Mouse (Mus musculus) E14TG2a.4 (cell line): ENCODE results near the gene Ubl4b.

Experiments
- H3K27me3 ChIP-seq: 2 replicates; pipeline ENCODE4 v1.6.1; 2014; ENCODE audit warnings: low read length, control low read depth; ENCODE audit not compliant: insufficient read depth
- H3K36me3 ChIP-seq: 2 replicates; pipeline ENCODE4 v1.6.1; 2014; ENCODE audit warnings: low read length, control low read depth; ENCODE audit not compliant: insufficient read depth
- H3K4me1 ChIP-seq: replicated peaks from 2 replicates; pipeline ENCODE4 v1.6.1; 2014; ENCODE audit warnings: low read depth, low read length, control low read depth
- H3K4me3 ChIP-seq: replicated peaks from 2 replicates; pipeline ENCODE4 v1.5.1; 2014; ENCODE audit warnings: mild to moderate bottlenecking, low read length
- H3K9me3 ChIP-seq: 2 replicates; pipeline ENCODE4 v1.6.1; 2014; ENCODE audit warnings: low read length, control low read depth
- CTCF ChIP-seq: conservative IDR thresholded peaks from 2 replicates; pipeline ENCODE4 v1.5.1; 2014; ENCODE audit warnings: low read length
- NANOG ChIP-seq: IDR thresholded peaks from 2 replicates; pipeline ENCODE4 v1.6.1; 2014; ENCODE audit warnings: borderline replicate concordance, low read length, mixed read lengths
- POU5F1 ChIP-seq: IDR thresholded peaks from 2 replicates; pipeline ENCODE4 v1.6.1; 2014; ENCODE audit warnings: low read length, borderline replicate concordance

Gene Ubl4b

DNA sequence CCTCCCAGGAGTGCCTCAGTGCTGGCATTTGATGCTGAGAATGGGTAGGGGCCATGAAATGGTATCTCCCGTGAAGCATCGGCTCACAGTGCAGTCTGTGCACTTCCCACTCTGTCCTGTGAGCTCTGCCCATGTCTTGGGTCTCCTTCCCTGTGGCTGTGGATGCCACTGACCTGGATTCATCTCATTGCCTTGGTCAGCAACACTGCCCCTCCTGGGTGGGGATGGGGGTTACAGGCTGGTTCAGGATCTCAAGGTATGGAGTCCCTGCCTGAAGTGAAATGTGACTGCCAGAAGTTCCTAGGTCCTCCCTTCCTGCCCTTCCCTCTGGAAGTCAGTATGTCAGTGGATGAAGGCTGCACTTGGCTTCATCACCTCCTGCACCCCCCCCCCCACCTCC is 7.2 kb upstream of the Ubl4b start:
- H3K27me3 ChIP-seq, result peaks cover 22% of the 10 kb centered on the region
- H3K36me3 ChIP-seq, result no peaks in the 10 kb centered on the region
- no peak overlapping the region for H3K4me3 ChIP-seq
- no peaks in the 10 kb centered on the region for H3K9me3 ChIP-seq
- TF ChIP-seq CTCF (0 out of 2 replicates have a peak, but pooled peaks have one; percentile 12), NANOG (no peak)
- H3K4me1 ChIP-seq, result peaks cover 3% of the 10 kb centered on the region; the same call in 1 of the 2 replicates

DNA sequence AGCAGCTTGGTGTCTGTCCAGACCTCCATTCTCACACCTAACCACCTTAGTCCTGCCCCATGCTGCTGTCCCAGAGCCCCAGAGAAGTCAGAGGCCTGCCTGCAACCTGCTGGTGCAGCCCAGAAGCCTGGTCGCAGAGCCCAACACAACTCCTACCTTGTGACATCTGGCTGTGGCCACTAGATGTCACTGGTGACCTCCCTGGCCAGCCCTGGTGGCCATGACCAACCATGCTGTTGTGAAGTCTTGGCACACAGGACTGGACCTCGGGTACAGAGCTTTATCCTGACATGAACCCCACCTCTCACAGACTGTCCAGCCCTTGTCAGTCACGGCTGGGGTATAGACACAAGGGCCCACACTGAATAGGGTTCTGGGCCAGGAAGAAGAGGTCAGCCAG is 4.3 kb upstream of the Ubl4b start:
- Histone ChIP-seq H3K9me3 (no peaks in the 10 kb centered on the region), H3K36me3 (no peaks in the 10 kb centered on the region), H3K27me3 (peaks cover 6% of the 10 kb centered on the region; the same call in 1 of the 2 replicates), H3K4me1 (peaks cover 3% of the 10 kb centered on the region; the same call in 1 of the 2 replicates), H3K4me3 (no peak overlapping the region)
- TF ChIP-seq CTCF (peak; percentile 33), NANOG (no peak)

DNA sequence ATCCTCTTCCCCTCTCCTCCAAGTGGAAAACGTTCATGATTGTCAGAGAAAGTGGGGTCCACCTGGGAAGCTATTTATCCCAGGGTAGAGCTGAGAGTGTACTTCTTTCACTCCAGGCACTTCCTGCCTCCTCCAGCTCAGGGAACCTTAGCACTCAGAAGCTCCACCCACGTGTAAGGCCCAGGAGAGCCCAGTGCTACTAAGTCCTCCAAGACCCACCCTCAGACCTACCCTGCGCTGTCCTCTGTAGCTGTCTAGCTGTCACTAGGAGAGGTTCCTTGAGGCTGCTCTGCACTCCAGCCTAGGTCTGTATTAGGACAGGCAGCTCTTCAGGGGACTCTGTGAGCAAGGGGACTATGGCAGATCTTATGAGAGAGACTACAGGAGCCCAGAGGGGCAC is 3.9 kb upstream of the Ubl4b start:
- TF ChIP-seq CTCF, result no peak
- no peak for TF ChIP-seq POU5F1
- TF ChIP-seq NANOG, result no peak
- H3K4me3 ChIP-seq, result no peak overlapping the region
- peaks cover 3% of the 10 kb centered on the region; the same call in 1 of the 2 replicates for H3K4me1 ChIP-seq
- H3K9me3 ChIP-seq, result no peaks in the 10 kb centered on the region
- H3K27me3 ChIP-seq, result peaks cover 11% of the 10 kb centered on the region; the same call in 1 of the 2 replicates
- H3K36me3 ChIP-seq, result no peaks in the 10 kb centered on the region

DNA sequence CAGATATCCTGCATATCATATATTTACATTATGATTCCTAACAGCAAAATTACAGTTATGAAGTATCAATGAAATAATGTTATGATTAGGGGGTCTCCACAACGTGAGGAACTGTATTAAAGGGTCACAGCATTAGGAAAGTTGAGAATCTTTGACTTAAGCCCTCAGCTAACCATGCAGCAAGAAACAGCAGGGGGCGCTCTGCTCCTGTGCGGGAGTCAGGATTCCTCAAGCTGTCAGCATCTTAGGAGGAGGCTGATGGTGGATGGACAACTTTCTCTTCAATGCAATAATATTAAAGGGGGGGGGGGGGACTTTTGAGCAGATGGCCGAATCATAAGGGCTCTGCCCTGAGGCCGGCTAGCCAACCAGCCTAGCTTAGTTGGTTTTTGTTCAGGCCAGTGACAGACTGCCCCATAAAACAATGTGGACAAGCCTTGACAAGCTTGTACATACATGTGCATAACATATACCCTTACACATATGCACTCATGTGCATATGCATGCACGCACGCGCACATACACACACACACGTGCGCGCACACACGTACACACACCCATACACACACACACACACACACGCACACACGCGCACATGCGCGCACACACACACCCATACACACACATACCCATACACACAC is 4.3 kb downstream of the Ubl4b start:
- Histone ChIP-seq H3K9me3 (no peaks in the 10 kb centered on the region), H3K27me3 (peaks cover 21% of the 10 kb centered on the region; the same call in 1 of the 2 replicates), H3K4me1 (no peaks in the 10 kb centered on the region), H3K4me3 (no peak overlapping the region), H3K36me3 (no peaks in the 10 kb centered on the region)
- TF ChIP-seq CTCF (peak; percentile 80), NANOG (no peak), POU5F1 (no peak)

DNA sequence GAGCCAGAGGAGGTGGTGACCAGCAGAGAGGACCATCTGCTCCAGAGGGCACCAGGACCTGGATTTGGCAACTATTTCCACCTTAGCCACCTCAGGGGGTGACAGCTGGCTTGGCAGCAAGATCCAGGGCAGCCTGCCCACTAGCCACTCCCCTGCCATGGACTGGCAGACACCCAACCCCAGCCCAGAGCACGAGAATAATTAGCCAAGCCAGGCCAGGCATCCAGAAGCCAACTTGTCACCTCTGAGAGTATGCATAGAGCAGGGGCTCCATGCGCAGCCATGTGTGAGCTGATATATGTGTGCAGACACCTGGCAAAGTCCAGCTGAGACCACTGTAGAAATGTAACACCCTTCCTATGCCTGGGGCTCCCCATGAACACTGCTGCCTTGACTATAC is 7.9 kb downstream of the Ubl4b start:
- no peak for TF ChIP-seq NANOG
- no peak for TF ChIP-seq POU5F1
- no peak for TF ChIP-seq CTCF
- Histone ChIP-seq H3K27me3 (peaks cover 18% of the 10 kb centered on the region), H3K9me3 (no peaks in the 10 kb centered on the region), H3K36me3 (no peaks in the 10 kb centered on the region), H3K4me1 (no peaks in the 10 kb centered on the region), H3K4me3 (no peak overlapping the region)

DNA sequence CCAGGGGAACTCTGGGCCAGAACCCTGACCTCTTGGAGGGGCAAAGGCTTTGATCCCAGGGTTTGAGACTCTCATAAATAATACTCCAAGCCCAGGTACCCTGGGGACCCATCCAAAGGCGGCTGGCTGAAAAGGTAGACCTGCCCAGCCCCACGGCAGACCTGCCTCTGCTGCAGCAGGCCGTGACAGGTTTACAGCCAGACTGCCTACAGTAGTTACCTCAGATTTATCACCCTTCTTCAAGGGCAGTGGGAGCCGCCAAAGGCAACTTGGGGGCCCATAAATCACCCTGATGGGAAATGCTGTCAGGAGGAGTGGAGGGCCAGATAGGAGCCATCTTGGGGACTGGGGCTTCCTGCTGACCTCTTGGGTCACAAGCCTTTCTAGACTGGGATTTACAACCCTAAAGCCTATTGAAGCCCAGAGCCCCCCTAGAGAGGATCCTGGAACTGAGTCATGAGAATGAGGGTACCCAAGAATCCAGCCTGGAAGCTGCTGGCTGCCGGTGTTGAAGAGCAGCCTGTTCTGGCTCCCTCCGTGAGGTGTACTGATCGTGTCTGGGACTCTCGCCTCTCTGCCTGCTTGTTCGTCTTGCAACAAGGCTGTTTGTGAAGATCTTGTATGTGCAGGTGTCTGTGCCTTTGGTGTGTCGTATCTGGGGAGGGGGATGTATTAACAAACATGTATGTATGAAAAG is 9.0 kb downstream of the Ubl4b start:
- TF ChIP-seq NANOG, result no peak
- no peak for TF ChIP-seq CTCF
- no peak for TF ChIP-seq POU5F1
- H3K27me3 ChIP-seq, result peaks cover 17% of the 10 kb centered on the region
- H3K4me1 ChIP-seq, result no peaks in the 10 kb centered on the region
- no peaks in the 10 kb centered on the region for H3K36me3 ChIP-seq
- H3K4me3 ChIP-seq, result no peak overlapping the region
- H3K9me3 ChIP-seq, result no peaks in the 10 kb centered on the region

DNA sequence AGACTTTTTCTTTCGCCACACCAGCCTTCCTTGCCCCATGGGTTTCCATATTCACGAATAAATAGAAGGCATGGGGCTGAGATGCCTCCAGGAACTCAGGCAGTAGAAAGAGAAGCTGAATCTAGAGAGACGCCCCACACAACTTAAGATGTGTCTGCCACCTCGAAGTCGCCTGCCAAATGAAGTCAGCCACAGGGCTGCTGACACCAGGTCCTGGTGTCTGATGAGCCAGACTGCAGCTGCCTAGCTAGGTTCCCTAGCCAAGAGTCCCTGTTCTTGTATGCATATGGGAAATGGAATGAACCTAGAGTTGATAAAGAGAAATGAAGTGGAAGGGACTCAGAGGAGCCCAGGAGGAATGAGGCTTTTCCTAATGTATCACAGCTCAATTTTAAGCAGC is 9.6 kb downstream of the Ubl4b start:
- Histone ChIP-seq H3K36me3 (no peaks in the 10 kb centered on the region), H3K4me1 (no peaks in the 10 kb centered on the region), H3K27me3 (peaks cover 23% of the 10 kb centered on the region), H3K4me3 (no peak overlapping the region), H3K9me3 (no peaks in the 10 kb centered on the region)
- TF ChIP-seq CTCF (no peak), POU5F1 (no peak), NANOG (no peak)

DNA sequence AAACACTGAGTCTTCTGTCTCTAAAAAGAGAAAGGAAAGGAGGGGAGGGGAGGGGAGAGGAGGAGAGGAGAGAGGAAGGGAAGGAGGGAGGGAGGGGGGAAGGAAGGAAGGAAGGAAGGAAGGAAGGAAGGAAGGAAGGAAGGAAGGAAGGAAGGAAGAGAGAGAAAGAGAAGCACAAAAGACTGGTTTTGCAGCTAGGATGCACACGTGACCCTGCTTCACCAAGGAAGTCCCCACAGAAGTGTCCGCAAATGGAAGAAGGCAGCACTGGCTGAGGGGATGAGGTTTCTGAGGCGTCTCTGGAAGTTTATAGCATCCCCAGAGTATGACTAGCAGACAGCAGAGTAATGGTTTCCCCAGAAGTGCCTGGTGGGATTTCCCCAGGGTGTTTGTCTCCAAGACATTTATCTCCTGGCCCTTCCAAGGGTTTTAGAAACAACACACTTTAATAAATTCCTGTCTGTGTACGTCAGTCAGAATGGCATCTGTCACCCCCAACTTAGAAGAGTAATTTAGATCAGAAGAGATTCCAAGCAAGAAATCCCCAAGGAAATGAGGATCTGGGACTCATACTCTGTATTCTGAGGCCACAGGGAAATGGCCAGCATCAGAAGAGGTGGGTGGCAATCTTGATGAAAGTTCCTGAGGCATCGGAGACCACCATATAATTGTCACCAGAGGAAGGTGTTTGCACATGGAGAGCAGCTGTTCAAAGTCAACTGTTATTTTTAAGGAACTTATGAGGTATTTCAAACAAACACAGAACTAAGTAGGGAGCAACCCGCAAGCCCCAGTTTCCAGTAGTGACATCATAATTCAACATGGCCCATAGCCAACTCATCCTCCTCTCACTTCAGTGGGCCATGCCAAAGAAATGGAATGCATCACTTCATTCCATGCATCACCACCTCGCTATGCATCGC is 11.5 kb downstream of the Ubl4b start:
- H3K27me3 ChIP-seq, result peaks cover 32% of the 10 kb centered on the region
- H3K36me3 ChIP-seq, result no peaks in the 10 kb centered on the region
- no peaks in the 10 kb centered on the region for H3K4me1 ChIP-seq
- H3K4me3 ChIP-seq, result no peak overlapping the region
- TF ChIP-seq NANOG, result no peak
- no peak for TF ChIP-seq CTCF
- no peak for TF ChIP-seq POU5F1
- H3K9me3 ChIP-seq, result no peaks in the 10 kb centered on the region
